Mouse (Mus musculus): ENCODE results near the gene Gm4707.

Gene Gm4707

DNA sequence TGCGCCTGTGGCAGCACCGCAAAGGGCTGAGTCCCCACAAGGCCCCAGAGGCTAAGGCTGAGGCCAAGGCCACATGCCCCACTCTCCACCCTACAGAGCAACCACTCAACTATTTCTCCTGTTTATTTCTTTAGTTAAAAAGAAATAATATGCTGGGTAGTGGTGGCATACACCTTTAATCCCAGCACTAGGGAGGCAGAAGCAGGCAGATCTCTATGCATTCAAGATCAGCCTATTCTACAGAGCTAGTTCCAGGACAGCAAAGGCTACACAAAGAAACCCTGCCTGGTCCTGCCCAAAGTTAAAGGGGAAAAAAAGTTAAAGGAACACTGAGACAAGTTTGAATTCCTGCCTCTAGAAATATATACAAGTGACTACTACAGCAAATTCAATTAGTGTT is at the start of gene Gm4707:
TSS of gene Gm4707 (minus strand) at position 101 of the 400 bp plus-strand sequence.
- in situ Hi-C loops (cut with MboI; ENCODE audit: low pct_unique_long_range_greater_than_20kb in 1 of 2, low sequenced_read_pairs in 2 of 2, unreplicated experiment in 1 of 2): no loop called here

DNA sequence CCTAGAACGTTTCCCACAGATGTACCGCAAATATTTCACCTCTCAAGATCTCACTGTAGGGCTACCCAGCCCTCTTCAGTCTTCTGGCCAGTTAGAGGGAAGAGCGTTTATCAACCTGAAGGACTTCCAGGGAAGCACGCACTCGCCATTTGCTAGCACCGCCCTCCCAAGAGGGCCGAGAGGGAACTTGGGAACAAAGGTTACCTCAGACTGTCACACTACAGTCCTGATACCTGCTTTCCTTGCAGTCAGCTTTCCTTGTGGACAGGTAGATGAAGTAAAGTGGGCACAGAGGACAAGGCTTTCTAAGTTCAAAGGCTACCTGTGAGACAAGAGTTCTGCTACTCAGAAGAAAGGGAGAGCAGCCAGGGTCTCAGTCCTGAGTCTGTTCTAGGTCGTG is 47.1 kb upstream of the Gm4707 start:
- in situ Hi-C loops (cut with MboI; ENCODE audit: low pct_unique_long_range_greater_than_20kb in 1 of 2, low sequenced_read_pairs in 2 of 2, unreplicated experiment in 1 of 2): no loop called here

DNA sequence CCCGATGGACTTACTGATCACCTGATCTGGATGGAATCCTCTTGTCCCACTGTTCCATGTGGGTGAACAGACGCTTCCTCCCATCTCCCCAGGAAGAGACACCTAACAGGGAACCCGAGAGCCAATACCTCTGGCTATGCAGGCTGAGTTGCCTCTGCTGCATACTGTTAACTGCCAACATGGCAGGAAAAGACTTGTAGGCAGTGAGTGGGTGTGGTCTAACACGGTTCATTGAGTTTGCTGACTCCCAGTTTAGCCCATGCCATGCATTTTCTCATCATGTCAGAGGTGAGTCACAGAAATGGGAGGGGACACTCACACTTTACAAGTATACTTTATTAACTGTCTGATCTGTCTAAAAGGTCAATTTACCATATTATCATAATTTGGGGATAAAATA is 36.1 kb upstream of the Gm4707 start:
- in situ Hi-C loops (cut with MboI; ENCODE audit: low pct_unique_long_range_greater_than_20kb in 1 of 2, low sequenced_read_pairs in 2 of 2, unreplicated experiment in 1 of 2): no loop called here

DNA sequence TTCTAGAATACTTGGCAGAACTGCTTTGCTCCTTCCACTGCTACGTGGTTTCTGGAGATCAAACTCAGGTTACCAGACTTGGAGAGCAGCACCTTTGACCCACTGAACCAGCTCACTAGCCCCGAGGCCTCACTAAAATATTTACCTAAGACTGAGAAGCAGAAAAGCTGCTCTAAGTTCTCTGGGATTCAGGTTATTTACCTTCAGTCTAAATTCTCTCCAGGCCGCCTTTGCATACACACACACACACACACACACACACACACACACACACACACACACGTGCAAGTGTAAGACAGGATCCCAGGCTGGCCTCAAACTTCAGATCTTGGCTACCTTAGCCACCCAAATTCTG is 31.6 kb upstream of the Gm4707 start:
- in situ Hi-C loops (cut with MboI; ENCODE audit: low pct_unique_long_range_greater_than_20kb in 1 of 2, low sequenced_read_pairs in 2 of 2, unreplicated experiment in 1 of 2): no loop called here

DNA sequence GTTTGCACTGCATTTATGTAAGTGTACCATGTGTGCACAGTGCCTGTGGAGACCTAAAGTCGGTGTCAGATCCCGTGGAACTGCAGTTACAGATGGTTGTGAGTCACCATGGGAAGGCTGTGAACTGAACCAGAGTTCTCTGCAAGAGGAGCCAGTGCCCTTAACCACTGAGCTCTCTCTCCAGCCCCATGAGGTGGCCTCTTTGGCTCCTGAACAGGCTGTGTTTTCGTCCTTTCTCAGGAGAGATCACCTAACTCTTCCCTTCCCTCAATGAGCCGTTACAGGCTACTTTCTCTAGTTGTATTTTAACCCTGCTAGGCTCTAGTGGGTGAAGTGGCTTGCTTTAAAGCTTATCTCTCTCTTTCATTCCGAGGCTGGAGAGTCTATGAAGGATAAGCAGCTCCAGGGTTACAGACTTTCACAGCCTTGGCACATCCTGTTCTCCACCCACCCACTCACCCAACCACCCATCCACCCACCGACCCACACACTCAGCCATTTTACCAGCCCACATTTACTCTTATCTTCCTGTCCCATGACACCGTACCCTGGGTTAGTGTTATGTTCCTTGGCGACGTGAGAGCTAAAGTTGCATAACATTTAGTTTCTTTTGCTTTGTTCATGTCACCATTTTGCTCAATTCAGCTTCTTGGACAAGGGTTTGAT is 31.1 kb upstream of the Gm4707 start:
- in situ Hi-C loops (cut with MboI; ENCODE audit: low pct_unique_long_range_greater_than_20kb in 1 of 2, low sequenced_read_pairs in 2 of 2, unreplicated experiment in 1 of 2): no loop called here

DNA sequence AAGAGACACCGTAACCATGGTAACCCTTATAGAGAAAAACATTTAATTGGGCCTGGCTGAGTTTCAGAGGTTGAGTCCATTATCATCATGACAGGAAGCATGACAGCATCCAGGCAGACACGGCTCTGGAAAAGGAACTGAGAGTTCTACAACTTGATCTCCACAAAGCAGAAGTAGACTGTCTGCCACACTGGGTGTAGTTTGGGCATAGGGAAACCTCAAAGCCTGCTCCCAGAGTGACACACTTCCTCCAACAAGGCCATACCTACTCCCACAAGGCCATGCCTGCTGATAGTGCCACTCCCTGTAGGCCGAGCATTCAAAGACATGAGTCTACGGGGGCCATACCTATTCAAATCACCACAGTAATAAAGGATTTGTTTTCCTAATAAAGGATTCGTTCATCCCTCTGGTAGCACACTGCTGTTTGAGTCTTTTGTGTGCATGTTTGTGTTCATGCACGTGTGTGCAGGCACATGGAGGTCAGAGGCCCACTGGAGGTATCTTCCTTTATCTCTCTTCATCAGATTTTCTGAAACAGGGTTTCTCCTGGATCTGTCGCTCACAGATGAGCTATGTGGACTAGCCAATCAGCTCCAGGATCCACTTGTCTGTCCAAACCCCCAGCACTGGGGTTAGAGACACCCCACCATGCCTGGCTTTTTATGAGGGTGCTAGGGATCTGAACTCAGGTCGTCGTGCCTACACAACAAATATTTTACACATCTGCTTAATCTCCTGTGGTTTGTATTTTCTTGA is 30.2 kb upstream of the Gm4707 start:
- in situ Hi-C loops (cut with MboI; ENCODE audit: low pct_unique_long_range_greater_than_20kb in 1 of 2, low sequenced_read_pairs in 2 of 2, unreplicated experiment in 1 of 2): no loop called here

DNA sequence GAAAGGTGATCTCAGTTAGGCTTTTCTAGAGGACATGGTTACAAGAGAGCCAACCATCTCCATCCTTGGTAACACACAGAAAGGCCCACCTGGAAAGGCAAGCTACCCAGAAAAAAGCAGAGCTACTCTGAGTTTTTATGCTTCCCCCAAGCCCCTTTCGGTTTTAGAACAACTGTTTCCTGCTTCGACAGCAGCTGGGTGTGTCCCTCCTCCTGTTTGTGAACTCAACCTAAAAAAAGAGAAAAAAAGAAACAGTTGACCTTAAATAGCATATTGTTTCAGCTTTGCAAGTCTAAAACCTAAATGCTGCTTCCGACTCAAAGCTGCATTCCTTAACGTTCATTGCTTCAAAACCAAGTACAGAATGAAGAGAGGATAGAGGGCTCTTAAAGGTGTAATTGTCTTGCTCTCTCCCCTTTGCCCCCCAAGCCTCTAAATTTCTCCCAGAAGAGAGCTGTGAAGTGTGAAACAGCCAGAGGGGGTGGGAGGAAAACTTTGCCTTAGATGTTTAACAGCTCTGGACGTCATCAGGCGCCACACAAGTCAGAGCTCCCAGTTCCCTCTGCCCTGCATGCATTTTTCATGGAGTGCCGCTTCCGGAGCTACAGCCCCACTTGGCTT is 26.6 kb upstream of the Gm4707 start:
- in situ Hi-C loops (cut with MboI; ENCODE audit: low pct_unique_long_range_greater_than_20kb in 1 of 2, low sequenced_read_pairs in 2 of 2, unreplicated experiment in 1 of 2): no loop called here

DNA sequence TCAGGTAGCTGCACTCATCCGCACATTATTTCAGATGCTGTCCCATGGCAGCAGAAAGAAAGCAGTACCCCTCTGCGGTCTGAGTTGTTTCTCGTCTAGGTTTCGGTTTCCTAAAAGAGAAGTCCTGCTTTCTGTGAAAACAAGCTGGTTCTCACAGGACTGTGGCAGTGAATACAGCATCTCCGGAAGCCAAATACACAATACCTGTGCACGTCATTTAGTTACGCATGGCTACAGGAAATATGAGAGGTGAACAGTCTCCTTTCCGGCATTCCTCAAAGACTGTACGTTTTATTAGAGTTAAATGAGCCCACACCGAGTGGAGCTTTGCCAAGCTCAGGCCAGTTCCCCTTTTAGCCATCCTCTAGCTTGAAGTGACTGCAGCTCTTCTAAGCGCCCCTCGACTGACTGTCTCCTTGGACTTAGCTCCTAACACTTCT is 26.1 kb upstream of the Gm4707 start:
- in situ Hi-C loops (cut with MboI; ENCODE audit: low pct_unique_long_range_greater_than_20kb in 1 of 2, low sequenced_read_pairs in 2 of 2, unreplicated experiment in 1 of 2): no loop called here

DNA sequence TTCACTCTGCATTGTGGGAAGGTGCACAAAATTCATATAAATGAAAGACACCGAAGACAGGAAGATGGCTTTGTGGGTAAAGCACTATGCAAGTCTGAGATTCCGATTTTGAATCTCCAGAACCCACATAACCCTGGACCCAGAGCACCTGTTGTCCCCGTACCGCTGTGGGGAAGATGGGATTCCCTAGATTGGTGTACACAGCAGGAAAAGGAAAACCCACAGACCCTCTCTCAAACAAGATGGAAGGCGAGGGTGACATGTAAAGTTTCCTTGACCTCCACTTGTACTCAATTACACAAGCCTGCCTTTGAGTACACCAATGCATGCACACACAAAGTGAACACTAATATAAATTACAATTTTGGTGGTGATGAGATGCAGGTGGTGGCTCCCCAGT is 25.0 kb upstream of the Gm4707 start:
- in situ Hi-C loops (cut with MboI; ENCODE audit: low pct_unique_long_range_greater_than_20kb in 1 of 2, low sequenced_read_pairs in 2 of 2, unreplicated experiment in 1 of 2): no loop called here

DNA sequence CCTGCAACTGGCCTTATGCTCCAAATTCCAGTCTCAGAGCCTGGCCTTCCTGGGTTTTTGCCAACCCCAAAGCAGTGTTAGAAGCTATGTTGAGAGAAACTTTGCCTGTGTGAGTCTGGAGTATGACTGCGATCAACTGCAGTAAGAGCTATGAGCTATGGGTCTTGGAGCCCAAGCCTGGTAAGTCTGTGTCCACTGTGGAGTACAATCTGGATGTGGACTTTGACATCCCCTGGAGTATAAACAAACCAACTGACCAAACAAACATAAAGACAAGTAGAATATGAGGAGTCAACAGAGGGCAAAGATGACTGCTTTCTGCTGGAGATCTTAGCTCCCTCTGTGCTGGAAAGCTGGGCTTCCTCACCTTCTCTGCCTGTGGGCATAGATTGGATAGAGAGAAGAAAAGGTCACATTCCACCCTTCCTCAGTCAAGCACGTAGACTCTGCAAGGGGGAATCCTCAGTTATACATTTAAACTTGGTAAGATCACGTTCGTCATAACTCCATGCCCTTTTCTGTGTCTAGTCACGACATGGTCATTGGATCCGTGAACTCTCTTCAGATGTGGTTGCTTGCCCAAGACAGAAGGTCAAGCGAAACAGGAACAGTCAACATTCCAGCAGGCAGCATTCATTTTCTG is 23.8 kb upstream of the Gm4707 start:
- in situ Hi-C loops (cut with MboI; ENCODE audit: low pct_unique_long_range_greater_than_20kb in 1 of 2, low sequenced_read_pairs in 2 of 2, unreplicated experiment in 1 of 2): no loop called here

DNA sequence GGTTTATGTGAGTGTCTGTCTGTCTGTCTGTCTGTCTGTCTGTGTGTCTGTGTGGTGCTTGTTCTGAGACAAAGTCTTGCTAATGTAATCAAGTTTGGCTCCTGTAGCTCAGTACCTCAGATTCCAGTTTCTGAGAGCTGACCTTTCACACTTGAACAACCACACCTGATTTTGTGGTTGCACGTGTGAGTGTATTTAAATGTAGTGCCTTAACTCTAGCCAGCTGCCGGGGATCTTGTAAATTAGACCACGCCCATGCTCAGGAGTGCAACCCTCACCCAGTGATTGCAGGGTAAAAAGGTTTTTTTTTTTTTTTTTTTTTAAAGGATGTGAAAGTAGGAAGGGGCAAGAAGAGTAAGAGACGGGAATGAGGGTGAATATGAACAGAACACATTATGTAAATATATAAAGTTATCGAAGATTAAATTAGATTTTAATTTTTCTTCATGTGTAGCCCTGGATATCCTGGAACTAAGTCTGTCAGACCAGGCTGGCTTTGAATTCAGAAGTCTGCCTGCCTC is 19.7 kb upstream of the Gm4707 start:
- in situ Hi-C loops (cut with MboI; ENCODE audit: low pct_unique_long_range_greater_than_20kb in 1 of 2, low sequenced_read_pairs in 2 of 2, unreplicated experiment in 1 of 2): no loop called here

DNA sequence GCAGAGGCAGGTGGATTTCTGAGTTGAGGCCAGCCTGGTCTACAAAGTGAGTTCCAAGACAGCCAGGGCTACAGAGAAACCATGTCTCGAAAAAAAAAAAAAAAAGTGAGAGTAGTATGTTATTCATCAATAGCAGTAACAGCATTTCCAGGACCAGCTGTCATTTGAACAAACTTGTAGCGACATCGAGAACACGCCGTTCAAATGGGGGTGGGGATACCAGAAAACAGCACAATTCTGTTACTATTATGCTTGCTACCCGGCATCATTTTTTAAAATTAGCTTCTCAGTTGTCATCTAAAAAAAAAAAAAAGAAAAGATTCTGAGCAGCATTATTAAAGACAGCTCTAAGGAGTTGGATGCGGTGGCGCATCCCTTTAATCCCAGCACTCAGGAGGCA is 17.8 kb upstream of the Gm4707 start:
- in situ Hi-C loops (cut with MboI; ENCODE audit: low pct_unique_long_range_greater_than_20kb in 1 of 2, low sequenced_read_pairs in 2 of 2, unreplicated experiment in 1 of 2): no loop called here

DNA sequence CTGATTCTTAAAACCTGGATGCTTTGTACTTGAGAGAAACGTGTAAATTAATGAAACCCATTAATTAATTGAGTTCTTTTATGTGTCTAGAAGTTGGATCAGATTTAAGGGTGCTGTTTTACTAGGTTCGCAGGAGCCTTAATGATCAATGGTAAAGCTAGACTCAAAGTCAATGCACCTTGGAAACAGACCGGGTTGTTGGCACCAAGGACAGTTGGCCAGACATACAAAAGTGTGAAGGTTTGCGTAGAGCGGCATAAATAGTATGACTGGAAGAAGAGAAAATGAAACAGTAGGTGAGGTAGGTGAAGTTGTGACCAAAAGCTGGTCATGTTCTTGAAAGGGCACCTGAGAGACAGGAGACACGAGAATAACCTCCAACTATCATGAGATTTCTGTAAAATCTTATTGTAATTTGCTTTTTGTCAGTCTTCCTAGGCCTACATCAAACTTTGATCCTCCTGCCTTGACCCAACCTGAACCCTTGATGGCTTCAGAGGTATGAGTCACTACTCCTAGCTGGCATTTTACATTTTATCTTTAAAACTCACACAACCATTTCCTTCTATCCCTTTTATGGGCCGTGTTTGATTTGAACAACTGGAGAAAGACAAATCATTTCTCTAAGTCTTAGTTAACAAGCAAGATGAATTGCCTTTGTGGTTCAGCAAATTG is 16.8 kb upstream of the Gm4707 start:
- in situ Hi-C loops (cut with MboI; ENCODE audit: low pct_unique_long_range_greater_than_20kb in 1 of 2, low sequenced_read_pairs in 2 of 2, unreplicated experiment in 1 of 2): no loop called here

DNA sequence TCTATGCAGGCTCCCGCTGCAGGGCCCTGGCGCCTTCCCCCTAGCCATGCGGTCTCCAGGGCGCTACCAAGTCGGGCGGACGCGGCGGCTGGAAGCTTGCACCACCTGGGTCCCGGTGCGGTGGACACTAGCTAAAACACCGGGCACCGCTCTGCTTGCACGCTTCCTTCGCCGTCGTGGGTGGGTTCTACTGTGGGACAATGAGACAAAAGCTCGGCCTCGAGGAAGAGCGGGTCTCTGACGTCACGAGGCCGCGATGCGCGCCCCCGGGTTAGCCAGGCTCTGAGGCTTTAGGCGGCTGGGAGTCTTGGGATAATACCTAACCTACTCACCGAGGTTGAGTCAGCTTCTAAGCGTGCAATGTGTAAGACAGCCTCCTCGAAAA is 16.0 kb upstream of the Gm4707 start:
- in situ Hi-C loops (cut with MboI; ENCODE audit: low pct_unique_long_range_greater_than_20kb in 1 of 2, low sequenced_read_pairs in 2 of 2, unreplicated experiment in 1 of 2): no loop called here

DNA sequence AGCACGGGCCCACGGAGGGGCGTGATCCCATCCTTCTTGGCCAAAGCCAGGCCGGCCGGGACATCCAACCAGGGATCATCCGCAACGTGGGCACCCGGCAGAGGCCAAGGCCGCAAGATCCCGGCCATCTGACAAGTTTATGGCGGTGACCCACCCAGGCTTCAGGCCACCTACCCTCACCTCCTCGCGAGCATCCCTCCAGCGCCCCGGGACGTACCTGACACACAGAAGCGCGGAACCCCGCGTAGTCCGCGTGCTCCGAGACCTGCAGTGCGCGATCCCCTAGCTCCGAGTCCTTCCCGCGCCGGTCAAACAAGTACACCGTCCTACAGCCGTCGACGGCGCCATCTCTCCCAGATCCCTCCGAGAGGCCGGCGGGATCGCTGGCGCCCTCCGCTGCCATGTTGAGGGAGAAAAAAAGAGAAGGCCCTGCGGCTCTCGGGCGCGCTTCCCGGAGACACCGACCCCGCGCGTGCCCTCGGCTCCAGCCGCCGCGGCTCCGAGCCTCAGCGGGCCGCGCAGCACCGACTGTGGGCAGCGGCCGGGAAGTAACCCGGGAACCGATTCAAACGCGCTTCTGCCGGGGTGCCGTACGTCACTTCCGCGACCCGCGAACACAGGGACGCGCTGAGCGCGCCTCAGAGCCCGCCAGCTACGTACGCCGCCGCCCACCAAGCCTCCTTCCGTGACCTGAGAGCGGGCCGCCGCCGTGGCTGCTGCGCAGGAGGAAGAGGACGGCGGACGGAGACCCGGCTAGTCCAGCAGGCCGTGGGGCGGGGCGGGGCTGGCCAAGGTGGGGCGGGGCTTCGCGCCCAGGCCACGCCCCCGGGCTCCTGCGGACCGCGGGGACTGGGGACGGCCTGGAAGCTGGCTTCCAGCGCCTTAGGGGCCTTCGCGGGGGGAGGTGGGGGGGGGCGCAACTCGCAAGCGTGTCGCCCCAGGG is 15.3 kb upstream of the Gm4707 start, which contains the start of gene Smchd1:
TSS of gene Smchd1 (minus strand) at position 582 of the 943 bp plus-strand sequence.
- in situ Hi-C loops (cut with MboI; ENCODE audit: low pct_unique_long_range_greater_than_20kb in 1 of 2, low sequenced_read_pairs in 2 of 2, unreplicated experiment in 1 of 2): no loop called here

DNA sequence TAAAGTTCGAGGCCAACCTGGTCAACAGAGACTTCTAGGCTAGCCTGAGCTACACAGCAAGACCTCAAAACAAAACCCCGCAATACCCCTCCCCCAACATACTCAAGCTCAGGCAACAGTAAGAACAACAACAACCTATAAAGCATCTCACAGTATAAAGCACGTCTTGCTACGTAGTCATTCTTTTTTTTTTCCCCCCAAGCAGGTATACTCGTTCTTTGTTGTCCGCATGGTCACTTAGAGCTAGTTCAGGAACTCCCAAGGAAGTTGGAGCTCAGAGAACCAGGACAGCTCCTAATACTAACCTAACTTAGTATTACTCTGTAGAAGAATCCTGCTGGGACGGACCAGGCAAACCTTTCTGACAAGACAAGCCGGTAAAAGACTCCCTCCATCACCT is 14.4 kb upstream of the Gm4707 start:
- in situ Hi-C loops (cut with MboI; ENCODE audit: low pct_unique_long_range_greater_than_20kb in 1 of 2, low sequenced_read_pairs in 2 of 2, unreplicated experiment in 1 of 2): no loop called here

DNA sequence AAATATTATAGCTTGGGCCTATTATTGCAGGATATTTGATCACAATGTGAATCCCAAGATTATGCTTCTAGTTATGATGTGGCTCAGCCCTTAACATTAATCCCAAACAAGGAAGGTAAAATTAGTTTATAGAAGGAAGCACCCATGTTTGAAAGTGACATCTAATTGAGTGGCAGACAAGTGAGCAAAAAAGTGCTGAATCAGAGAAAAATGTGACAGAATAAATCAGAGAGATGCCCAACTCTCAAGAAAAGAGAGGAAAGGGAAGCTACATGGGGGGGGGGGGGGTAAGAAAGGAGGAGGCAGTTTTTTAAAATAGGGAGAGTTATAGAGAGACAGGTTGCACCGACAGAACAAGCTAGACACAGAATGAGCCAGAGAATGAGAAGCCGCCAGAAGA is 11.5 kb upstream of the Gm4707 start:
- in situ Hi-C loops (cut with MboI; ENCODE audit: low pct_unique_long_range_greater_than_20kb in 1 of 2, low sequenced_read_pairs in 2 of 2, unreplicated experiment in 1 of 2): no loop called here

DNA sequence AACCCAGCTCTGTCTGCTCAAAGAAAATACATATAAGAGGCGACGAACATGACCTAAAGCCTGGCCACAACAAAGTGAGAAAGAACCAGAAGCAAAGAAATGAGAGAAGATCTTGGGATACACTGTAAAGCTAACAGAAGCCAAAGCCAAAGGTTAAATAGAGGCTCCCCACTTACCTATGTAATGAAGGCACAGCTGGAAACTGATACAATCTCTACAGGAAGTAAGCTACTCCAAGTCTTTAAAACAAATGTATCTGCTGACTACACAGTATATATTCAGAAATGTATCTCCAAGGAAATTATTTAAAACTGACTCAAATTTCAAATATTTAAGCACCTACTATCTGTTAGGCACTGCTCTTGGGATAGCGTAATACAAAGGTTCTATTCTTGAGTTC is 594 bp upstream of the Gm4707 start:
- in situ Hi-C loops (cut with MboI; ENCODE audit: low pct_unique_long_range_greater_than_20kb in 1 of 2, low sequenced_read_pairs in 2 of 2, unreplicated experiment in 1 of 2): no loop called here

Data from mouse embryonic stem cell (cell line).